Mouse (Mus musculus): ENCODE results near the gene Nrxn3. TPM values are rescaled to one million over a fixed set of nuclear protein-coding genes. Genes with fewer than 3 reads are reported as not detected.

The Nrxn3 gene
- polyA plus RNA-seq, 1 experiment = 3.0 TPM

- no peak overlapping the region for H3K4me2 ChIP-seq (ENCODE audit: low read depth)
- no peaks in the 10 kb centered on the region for H3K27me3 ChIP-seq (ENCODE audit: control insufficient read depth, insufficient read depth, insufficient read length)
- TF ChIP-seq CEBPB (IDR thresholded peaks at IDR 0.05; ENCODE audit: insufficient read depth, poor library complexity, severe bottlenecking) (no peak), TCF12 (IDR thresholded peaks at IDR 0.05; ENCODE audit: insufficient read depth, poor library complexity, severe bottlenecking) (no peak), E2F4 (IDR thresholded peaks at IDR 0.05; ENCODE audit: insufficient read depth) (no peak), MYOD1 (IDR thresholded peaks at IDR 0.05; ENCODE audit: control insufficient read depth in 1 of 3, insufficient read length in 2 of 3, low read depth in 2 of 3) (no peak), USF1 (IDR thresholded peaks at IDR 0.05; ENCODE audit: low read depth) (no peak), REST (IDR thresholded peaks at IDR 0.05; ENCODE audit: insufficient read depth, insufficient read length) (no peak), MYOG (IDR thresholded peaks at IDR 0.05; ENCODE audit: control insufficient read depth in 1 of 3, insufficient read depth in 1 of 3, insufficient read length in 2 of 3, low read depth in 2 of 3) (no peak), POLR2A (IDR thresholded peaks at IDR 0.05; ENCODE audit: insufficient read length, low read depth) (no peak), SRF (IDR thresholded peaks at IDR 0.05; ENCODE audit: control insufficient read depth, insufficient read length, low read depth) (no peak), MAX (IDR thresholded peaks at IDR 0.05; ENCODE audit: low read depth) (no peak), TCF3 (IDR thresholded peaks at IDR 0.05; ENCODE audit: insufficient read length, low read depth) (no peak), POLR2AphosphoS2 (IDR thresholded peaks at IDR 0.05; ENCODE audit: insufficient read length, low read depth) (no peak)
- no peak overlapping the region for H3K4me3 ChIP-seq
- H3K79me2 ChIP-seq (ENCODE audit: control insufficient read depth, insufficient read depth) = no peaks in the 10 kb centered on the region
- H3K36me3 ChIP-seq (ENCODE audit: control insufficient read depth, insufficient read depth) = no peaks in the 10 kb centered on the region
- H3ac ChIP-seq (ENCODE audit: control insufficient read depth, insufficient read length) = no peak overlapping the region
Observed at GRCm38 (mm10) chr12:88841350-88841749, 118.7 kb downstream of the Nrxn3 start.

GRCm38 (mm10) chr12:88850400-88851179, 127.9 kb downstream of the Nrxn3 start:
- no peak overlapping the region for H3ac ChIP-seq (ENCODE audit: control insufficient read depth, insufficient read length)
- H3K4me3 ChIP-seq = no peak overlapping the region
- no peak for TF ChIP-seq MYOG (IDR thresholded peaks at IDR 0.05; ENCODE audit: control insufficient read depth in 1 of 3, insufficient read depth in 1 of 3, insufficient read length in 2 of 3, low read depth in 2 of 3)
- TF ChIP-seq SRF (IDR thresholded peaks at IDR 0.05; ENCODE audit: control insufficient read depth, insufficient read length, low read depth) = no peak
- TF ChIP-seq MAX (IDR thresholded peaks at IDR 0.05; ENCODE audit: low read depth) = no peak
- TF ChIP-seq CEBPB (IDR thresholded peaks at IDR 0.05; ENCODE audit: insufficient read depth, poor library complexity, severe bottlenecking) = no peak
- TF ChIP-seq REST (IDR thresholded peaks at IDR 0.05; ENCODE audit: insufficient read depth, insufficient read length) = no peak
- no peak for TF ChIP-seq TCF12 (IDR thresholded peaks at IDR 0.05; ENCODE audit: insufficient read depth, poor library complexity, severe bottlenecking)
- TF ChIP-seq POLR2A (IDR thresholded peaks at IDR 0.05; ENCODE audit: insufficient read length, low read depth) = no peak
- TF ChIP-seq USF1 (IDR thresholded peaks at IDR 0.05; ENCODE audit: low read depth) = no peak
- TF ChIP-seq MYOD1 (IDR thresholded peaks at IDR 0.05; ENCODE audit: control insufficient read depth in 1 of 3, insufficient read length in 2 of 3, low read depth in 2 of 3) = no peak
- no peaks in the 10 kb centered on the region for H3K36me3 ChIP-seq (ENCODE audit: control insufficient read depth, insufficient read depth)
- no peak overlapping the region for H3K4me2 ChIP-seq (ENCODE audit: low read depth)
- H3K79me2 ChIP-seq (ENCODE audit: control insufficient read depth, insufficient read depth) = no peaks in the 10 kb centered on the region
- H3K27me3 ChIP-seq (ENCODE audit: control insufficient read depth, insufficient read depth, insufficient read length) = no peaks in the 10 kb centered on the region

- Histone ChIP-seq H3K79me2 (ENCODE audit: control insufficient read depth, insufficient read depth) (no peaks in the 10 kb centered on the region), H3K4me3 (no peak overlapping the region), H3K27me3 (ENCODE audit: control insufficient read depth, insufficient read depth, insufficient read length) (no peaks in the 10 kb centered on the region), H3K36me3 (ENCODE audit: control insufficient read depth, insufficient read depth) (no peaks in the 10 kb centered on the region), H3K4me2 (ENCODE audit: low read depth) (no peak overlapping the region), H3ac (ENCODE audit: control insufficient read depth, insufficient read length) (no peak overlapping the region)
- no peak for TF ChIP-seq TCF12 (IDR thresholded peaks at IDR 0.05; ENCODE audit: insufficient read depth, poor library complexity, severe bottlenecking)
- TF ChIP-seq MYOD1 (IDR thresholded peaks at IDR 0.05; ENCODE audit: control insufficient read depth in 1 of 3, insufficient read length in 2 of 3, low read depth in 2 of 3) = no peak
- TF ChIP-seq REST (IDR thresholded peaks at IDR 0.05; ENCODE audit: insufficient read depth, insufficient read length) = no peak
- no peak for TF ChIP-seq MYOG (IDR thresholded peaks at IDR 0.05; ENCODE audit: control insufficient read depth in 1 of 3, insufficient read depth in 1 of 3, insufficient read length in 2 of 3, low read depth in 2 of 3)
- TF ChIP-seq MAX (IDR thresholded peaks at IDR 0.05; ENCODE audit: low read depth) = no peak
- no peak for TF ChIP-seq E2F4 (IDR thresholded peaks at IDR 0.05; ENCODE audit: insufficient read depth)
- TF ChIP-seq CEBPB (IDR thresholded peaks at IDR 0.05; ENCODE audit: insufficient read depth, poor library complexity, severe bottlenecking) = no peak
- TF ChIP-seq SRF (IDR thresholded peaks at IDR 0.05; ENCODE audit: control insufficient read depth, insufficient read length, low read depth) = no peak
- no peak for TF ChIP-seq POLR2AphosphoS2 (IDR thresholded peaks at IDR 0.05; ENCODE audit: insufficient read length, low read depth)
- TF ChIP-seq USF1 (IDR thresholded peaks at IDR 0.05; ENCODE audit: low read depth) = no peak
- TF ChIP-seq TCF3 (IDR thresholded peaks at IDR 0.05; ENCODE audit: insufficient read length, low read depth) = no peak
Observed at GRCm38 (mm10) chr12:88854039-88854438, 131.4 kb downstream of the Nrxn3 start.

GRCm38 (mm10) chr12:88857701-88858100, 135.0 kb downstream of the Nrxn3 start:
- Histone ChIP-seq H3K36me3 (ENCODE audit: control insufficient read depth, insufficient read depth) (no peaks in the 10 kb centered on the region), H3K4me3 (no peak overlapping the region), H3K27me3 (ENCODE audit: control insufficient read depth, insufficient read depth, insufficient read length) (no peaks in the 10 kb centered on the region), H3K4me2 (ENCODE audit: low read depth) (no peak overlapping the region), H3K79me2 (ENCODE audit: control insufficient read depth, insufficient read depth) (no peaks in the 10 kb centered on the region), H3ac (ENCODE audit: control insufficient read depth, insufficient read length) (no peak overlapping the region)
- TF ChIP-seq POLR2AphosphoS2 (IDR thresholded peaks at IDR 0.05; ENCODE audit: insufficient read length, low read depth) = no peak
- no peak for TF ChIP-seq TCF12 (IDR thresholded peaks at IDR 0.05; ENCODE audit: insufficient read depth, poor library complexity, severe bottlenecking)
- TF ChIP-seq POLR2A (IDR thresholded peaks at IDR 0.05; ENCODE audit: insufficient read length, low read depth) = no peak
- TF ChIP-seq MAX (IDR thresholded peaks at IDR 0.05; ENCODE audit: low read depth) = no peak
- TF ChIP-seq REST (IDR thresholded peaks at IDR 0.05; ENCODE audit: insufficient read depth, insufficient read length) = no peak
- no peak for TF ChIP-seq MYOD1 (IDR thresholded peaks at IDR 0.05; ENCODE audit: control insufficient read depth in 1 of 3, insufficient read length in 2 of 3, low read depth in 2 of 3)
- no peak for TF ChIP-seq MYOG (IDR thresholded peaks at IDR 0.05; ENCODE audit: control insufficient read depth in 1 of 3, insufficient read depth in 1 of 3, insufficient read length in 2 of 3, low read depth in 2 of 3)
- TF ChIP-seq CEBPB (IDR thresholded peaks at IDR 0.05; ENCODE audit: insufficient read depth, poor library complexity, severe bottlenecking) = no peak
- no peak for TF ChIP-seq TCF3 (IDR thresholded peaks at IDR 0.05; ENCODE audit: insufficient read length, low read depth)
- TF ChIP-seq SRF (IDR thresholded peaks at IDR 0.05; ENCODE audit: control insufficient read depth, insufficient read length, low read depth) = no peak
- TF ChIP-seq E2F4 (IDR thresholded peaks at IDR 0.05; ENCODE audit: insufficient read depth) = no peak
- no peak for TF ChIP-seq USF1 (IDR thresholded peaks at IDR 0.05; ENCODE audit: low read depth)
